Mouse (Mus musculus) testis, postnatal 14 days (tissue): ENCODE measurements around the gene Strip1.

ENCODE experiments used
- DNase-seq: peaks from one replicate; pipeline ENCODE4 v3.0.0; 2021; ENCODE audit warnings: low spot score

Strip1 gene

DNA sequence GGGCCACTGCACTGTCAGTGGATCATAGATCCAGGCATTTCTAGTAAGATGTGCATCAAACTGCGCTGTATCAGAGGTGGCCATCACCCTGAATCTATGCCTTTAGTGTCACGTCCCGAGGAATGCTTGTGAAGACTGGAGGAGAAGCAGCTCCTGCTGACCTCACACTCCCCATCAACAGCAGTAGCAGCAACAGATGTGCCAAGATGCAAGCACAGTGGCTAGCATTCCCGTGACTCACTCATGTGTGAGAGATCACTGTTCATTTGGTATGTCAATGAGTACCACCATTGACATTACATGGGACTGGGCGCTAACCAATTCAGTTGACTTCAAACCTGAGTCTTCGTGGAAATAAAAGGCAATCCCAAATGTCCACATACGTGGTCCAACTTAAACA is 3.9 kb downstream of the Strip1 start:
- DNase-seq: no peak

DNA sequence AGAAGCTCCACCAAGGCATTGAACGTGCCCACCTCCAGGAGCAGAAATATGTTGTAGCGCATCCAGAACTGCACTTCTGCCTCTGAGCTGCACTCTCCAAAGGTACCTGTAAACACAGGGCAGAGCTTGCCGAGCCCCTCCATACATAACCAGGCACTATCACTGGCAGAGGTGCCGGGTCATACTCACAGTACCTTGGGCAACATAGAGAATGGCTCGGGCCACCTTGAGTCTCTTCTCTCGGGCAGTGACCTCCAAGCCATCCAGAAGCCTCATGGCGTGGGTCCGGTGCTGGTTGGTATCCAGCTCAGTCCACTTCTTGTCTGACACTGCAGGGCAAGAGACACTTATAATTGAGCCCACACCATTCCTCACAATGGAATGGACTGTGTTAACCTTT is 4.7 kb downstream of the Strip1 start:
- DNase-seq: no peak

DNA sequence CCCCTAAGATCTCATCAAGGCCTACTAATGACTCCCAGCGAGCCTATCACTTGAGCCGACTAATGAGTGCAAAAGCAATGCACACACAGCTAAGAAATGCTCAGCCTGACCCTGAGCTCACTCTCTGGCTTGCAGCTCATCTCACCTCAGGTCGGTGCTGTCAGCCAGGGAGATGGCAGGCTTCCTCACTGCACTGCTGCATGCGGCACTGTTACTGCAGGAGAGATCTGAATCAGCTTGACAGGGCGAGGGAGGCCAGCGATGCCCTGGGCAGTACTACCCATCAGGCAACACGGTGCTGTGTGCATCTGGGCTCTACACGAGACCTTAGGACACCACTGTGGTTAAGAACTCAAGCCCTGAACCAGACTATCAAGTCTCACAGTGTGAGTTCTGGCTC is 6.0 kb downstream of the Strip1 start:
- no peak for DNase-seq

DNA sequence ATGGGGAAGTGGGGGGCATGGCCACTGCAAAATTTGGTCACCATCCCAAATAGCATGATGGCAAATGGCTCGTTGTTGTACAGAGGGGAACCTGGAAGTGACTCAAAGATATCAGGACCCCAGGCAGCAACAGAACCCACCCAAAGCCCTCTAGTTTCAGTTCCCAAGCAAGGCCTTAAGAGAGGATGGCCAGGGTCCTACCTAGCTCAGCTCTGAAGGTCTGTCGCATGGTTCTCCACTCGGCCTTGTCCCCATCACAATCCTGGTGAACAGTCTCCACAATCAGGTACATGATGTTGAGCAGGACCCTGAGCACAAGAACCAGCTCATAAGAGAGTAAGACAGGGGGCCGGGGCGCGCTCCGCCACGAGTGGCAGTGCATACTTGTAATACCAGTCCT is 7.1 kb downstream of the Strip1 start:
- DNase-seq: no peak

GRCm38 (mm10) chr3:107622537-107622936 is 9.0 kb downstream of the Strip1 start:
- DNase-seq: no peak

DNA sequence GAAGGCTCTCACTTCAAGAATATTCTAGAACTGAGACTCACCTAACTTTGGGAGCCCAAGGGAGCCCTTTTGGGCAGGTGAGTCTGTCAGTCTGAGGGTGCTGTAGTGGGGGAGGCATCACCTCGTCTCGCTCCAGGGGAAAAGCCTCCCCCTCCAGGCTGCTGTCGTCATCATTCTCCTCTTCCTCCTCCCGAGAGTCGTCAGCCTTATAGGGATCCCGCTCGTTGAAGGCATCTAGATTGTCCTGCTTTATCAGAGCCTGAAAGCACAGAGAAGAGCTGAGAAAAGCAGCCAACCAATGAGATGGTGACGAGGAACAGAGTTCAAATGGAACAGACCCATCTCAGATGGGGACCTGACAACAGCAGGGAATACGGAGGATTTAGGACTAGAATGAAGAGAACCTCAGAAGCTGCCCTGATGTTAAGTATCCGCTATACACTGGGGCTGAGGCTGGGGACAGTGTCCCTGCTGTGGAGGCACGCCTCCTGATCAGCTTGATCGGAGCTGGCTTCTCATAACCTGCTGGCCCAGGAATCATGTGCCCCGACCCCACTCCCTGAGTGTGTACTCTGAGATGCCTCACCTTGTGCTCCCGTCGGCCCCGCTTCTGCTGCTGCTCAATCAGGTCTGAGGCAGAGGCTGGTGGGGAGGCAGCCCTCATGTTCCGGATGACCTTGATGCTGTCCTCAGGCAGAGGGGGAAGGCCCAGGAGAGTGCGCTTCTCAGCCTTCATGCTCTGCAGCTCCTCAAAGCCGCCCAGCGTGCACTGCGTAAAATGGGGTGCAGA is 10.0 kb downstream of the Strip1 start:
- no peak for DNase-seq

GRCm38 (mm10) chr3:107619911-107620310 is 11.6 kb downstream of the Strip1 start:
- DNase-seq: no peak

DNA sequence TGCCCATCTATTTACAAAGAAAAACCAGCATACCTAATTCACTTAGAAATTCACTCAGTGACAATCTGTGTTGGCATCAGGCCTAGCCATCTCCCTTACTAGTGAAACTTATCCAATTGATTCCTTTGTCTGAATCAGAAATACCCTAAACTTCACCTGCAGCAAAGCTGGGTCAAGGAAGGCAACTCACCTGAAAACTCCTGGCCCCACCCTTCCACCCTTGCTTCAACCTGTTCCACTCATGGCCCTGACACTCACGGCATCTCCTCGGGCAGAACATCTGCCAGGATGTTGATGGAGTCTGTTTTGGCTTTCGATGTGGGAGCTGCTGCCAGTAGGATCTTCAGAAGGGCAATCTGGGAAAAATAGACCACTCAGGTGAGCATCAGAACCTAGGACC is 13.7 kb downstream of the Strip1 start:
- no peak for DNase-seq

DNA sequence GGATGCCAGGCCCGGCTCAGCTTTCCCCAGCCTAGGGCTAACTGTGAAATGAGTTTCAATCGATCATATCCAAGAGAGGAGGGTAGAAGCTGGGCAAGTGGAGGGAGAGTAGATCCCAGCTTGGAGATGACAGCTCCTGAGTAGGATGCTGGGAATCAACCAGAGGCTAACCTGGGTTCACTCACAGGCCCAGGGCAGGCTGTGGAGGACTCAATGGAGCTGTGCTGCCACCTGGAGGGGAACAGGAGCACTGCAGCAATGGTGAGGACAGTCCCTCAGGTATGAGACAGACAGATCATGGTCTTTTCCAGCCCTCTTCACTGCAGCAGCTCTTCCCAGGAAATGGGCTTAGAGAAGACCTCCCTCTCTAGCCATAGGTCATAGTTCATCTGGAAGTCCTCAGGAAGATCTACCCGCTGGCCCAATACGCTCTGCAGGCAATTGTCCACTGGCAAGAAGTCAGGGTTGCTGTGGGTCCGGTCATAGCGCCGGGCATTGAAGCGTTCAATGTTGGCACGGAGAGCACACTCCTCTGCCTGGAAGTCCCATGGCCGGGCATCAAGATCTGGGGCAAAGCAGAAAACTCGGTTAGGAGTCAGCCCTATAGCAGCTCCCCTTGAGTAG is 18.5 kb downstream of the Strip1 start:
- no peak for DNase-seq

DNA sequence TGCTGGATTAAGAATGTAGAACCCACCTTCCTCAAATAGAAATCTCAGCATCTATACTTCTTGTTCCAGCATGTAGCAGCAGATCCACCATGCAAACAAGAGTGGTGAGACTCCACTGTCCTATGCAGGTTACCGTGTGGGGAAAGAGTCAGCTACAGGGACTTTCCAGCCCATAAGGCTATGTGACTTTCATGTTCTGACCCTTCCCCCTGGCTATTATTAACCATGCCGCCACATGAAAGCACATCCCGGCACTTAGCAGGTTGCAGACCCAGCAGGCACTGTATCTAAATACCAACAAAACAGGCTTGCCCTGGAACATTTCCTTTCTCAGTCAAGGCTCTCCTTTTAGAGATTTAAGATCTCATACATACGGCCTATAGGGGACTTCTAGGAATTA is 20.1 kb downstream of the Strip1 start:
- no peak for DNase-seq

DNA sequence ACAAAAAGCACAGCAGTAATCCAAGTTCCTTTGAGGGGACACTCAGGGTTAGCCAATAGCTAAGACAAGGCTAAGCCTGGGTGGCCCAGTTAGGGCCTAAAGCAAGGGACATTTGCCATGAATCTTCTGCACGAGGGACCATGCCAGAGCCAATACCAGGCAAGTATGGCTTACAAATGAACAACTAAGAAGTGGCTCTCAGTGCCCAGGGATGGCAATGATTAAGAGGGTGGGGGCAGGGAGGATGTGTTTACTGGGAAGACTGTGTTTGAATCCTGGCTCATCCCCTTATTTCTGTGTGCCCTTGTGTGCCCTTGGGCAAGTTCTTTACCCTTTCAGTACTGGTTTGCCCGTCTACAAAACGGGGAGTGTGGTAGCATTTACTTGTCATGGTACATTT is 22.1 kb downstream of the Strip1 start:
- DNase-seq: no peak

DNA sequence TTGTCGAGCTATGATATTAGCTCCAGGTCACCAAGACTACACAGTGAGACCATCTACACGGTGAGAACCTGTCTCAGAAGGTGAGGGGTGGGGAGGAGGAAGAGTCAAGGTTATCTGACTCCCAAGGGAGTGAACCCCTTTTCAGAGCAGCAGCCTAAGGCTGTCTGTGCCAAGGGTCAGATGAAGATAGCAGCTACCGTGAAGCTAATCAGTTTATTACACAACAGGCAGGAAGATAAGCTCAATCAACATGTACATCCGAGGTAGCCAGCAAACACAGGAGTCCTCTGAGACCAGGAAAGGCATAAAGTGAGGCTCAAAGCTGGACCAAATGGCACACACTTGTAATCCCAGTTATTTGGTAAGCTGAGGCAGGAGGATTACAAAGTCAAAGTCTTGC is 22.7 kb downstream of the Strip1 start:
- DNase-seq: no peak

DNA sequence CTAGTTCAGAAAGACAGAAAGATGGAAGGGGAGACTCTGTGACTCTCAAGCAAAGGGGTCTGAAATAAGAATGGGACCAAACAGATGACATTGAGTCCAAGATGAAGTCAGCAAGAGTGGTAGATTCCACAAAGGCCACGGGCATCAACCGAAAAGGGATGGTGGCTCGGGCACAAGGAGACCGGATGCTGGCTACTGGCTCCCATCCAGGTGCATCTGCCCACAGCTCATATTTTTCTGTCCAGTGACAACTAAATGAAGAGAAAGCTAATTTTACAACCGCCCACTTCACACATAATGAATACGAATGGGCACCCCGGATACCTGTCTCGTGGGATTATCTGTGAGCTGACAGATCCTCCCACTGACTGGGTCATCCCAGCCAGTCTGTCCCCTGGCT is 24.3 kb downstream of the Strip1 start:
- DNase-seq: no peak

GRCm38 (mm10) chr3:107605304-107605703 is 26.2 kb downstream of the Strip1 start:
- peak; percentile 49 for DNase-seq

DNA sequence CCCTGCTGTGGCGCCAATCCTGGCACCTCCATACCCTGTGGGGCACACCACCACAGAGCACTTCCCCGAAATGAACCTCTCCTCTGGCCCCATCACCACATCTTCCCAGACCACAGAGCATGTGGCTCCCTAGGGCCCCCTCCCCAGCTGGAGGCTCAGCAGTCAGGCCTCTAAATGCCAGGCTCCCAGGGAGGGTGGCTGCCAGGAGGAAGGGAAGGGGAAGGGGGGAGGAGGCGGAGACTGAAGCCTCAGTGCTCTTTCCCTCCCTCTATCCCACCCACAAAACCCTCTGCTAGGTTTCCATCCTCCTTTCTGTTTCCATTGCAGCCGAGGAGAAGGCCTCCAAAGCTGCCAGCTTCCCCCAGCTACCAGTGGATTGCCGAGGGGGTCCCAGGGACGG is 31.4 kb downstream of the Strip1 start:
- no peak for DNase-seq

DNA sequence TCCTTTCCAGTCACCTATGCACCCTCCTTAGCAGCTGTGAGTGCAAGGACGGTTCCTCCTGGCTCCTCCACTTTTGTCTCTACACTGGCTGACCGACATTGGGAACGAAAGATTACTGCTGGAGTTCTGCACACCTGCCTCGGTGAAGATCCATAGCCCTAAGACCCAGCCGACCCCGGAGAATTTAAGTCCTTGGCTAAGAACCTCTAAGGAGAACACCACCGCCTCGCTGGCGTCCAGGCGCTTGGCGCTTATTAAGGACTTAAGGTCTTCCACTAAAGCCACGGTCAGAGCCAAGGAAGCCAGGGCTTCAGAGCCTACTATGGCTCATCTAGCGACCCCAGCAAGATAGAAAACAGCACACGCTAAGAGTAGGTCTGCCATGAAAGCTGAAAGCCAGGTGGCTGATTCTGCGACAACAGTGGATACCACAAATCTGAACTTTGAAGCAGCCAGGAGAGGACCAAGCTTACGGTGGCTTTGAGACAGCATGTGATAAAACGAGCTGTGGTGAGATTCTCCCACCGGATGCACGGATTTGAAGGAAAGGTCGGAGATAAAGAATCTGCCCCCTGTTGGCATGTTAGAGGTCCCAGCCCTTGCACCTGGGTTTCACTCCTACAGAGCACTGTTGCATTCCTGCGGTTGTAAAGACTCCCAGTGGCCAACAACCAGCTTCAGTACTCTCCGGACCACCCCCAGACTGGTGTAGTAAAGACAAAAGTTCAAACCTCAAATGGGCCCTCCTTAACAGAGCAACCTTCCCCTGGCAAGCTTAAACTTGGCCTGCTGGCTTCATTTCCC is 33.7 kb downstream of the Strip1 start:
- no peak for DNase-seq

DNA sequence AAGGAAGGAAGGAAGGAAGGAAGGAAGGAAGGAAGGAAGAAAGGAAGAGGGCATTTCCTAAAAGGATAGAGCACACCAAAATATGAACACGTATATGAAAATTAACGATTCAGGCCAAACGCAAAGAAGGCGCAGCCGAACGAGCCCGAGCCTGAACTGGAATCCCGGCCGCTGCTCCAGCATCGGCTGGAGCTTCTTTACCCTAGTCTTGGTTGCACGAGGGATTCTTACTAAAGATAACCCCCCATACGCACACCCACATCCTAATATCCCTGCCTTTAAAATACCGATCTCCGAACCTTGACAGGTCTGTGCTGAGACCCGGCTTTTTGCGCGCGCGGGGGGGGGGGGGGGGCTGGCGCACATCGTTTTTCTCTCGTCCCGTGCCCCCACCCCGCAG is 34.4 kb downstream of the Strip1 start:
- no peak for DNase-seq

GRCm38 (mm10) chr3:107596559-107596958 is 34.9 kb downstream of the Strip1 start:
- no peak for DNase-seq

DNA sequence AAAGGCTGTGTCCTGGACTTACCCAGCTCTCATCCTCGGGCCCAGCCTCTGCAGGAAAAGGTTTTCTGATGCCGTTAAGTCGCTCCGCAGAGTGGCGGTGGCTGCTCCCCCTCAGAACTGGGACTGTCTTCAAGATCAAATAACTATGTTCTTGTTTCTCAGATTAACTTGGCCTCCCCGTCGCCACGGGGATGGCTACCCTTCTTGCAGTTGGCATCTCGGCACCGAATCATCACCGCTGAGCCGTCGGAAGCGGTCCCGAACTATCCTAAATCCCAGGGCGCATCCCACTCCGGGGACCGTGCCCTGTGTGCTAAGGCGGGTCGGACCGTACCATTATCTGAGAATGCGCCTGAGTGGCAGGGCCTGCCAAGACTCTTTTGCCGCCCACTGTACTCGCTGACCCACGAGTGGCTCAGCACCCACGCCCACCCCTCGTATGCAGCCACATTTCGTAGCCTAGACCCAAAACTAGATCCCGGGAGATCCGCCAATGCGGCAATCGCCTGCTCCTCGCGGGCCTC is 35.5 kb downstream of the Strip1 start:
- DNase-seq: no peak

DNA sequence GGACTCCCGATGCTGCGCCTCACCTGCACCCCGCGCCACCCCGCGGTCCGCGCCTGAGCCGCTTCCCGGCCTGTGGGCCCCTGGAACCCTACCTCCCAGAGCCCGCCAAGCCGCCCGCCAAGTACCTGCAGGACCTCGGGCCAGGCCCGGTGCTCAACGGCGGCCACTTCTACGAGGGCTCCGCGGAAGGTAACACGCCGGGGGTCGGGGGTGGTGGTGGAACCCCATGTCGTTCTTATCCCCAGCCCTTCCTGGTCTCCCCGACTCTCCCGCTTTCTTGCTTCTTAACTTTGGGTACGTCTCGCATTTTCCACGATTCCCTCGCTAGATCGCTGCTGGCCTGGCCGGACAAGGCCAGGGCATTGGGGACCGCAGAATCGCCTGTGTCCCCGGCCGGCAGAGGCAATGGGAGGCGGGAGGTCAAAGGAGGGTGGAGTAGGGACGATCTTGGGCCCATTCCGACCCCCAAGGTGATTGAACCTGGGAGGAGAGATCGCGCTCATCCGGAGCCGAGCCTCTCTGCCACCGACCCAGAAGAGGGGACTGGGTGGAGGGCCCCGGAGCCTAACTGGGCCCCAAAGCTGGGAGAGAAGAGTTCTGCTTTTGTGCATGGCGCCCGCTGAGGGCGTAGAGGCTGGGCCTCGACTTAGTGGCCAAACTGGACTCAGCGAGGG is 36.1 kb downstream of the Strip1 start:
- no peak for DNase-seq

GRCm38 (mm10) chr3:107594662-107595263 is 36.7 kb downstream of the Strip1 start, which contains the start of gene Alx3:
TSS of gene Alx3 (plus strand) at chr3:107595031.
- DNase-seq: no peak

DNA sequence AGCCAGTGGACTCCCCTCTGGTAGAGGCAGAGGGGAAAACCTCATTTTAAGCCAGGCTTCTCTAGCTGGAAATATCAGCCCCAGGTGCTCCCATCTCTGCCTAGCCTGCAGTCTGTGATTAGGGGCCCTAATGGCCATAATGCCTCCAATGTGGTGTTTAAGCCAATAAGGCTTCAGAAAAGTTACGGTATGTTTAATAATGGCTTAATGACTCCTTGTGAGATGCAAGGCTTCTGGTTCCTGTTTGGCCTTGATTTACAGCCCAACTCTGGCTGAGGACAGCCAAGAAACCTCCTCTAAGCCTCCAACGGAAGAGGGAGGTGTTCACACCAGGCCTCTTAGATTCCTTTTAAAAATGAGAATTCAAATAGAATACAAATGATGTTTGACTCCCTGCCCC is 37.9 kb downstream of the Strip1 start:
- DNase-seq: no peak
